Mouse (Mus musculus): ENCODE results near the gene Pus10. TPM values are rescaled to one million over a fixed set of nuclear protein-coding genes. Genes with fewer than 3 reads are reported as not detected.
A peak's percentile ranks its signal among the peaks of the same experiment; 100 is the strongest.

Pus10 gene
- polyA plus RNA-seq, 2 experiments from 2014 or later = 20.7 to 22.2 TPM

DNA sequence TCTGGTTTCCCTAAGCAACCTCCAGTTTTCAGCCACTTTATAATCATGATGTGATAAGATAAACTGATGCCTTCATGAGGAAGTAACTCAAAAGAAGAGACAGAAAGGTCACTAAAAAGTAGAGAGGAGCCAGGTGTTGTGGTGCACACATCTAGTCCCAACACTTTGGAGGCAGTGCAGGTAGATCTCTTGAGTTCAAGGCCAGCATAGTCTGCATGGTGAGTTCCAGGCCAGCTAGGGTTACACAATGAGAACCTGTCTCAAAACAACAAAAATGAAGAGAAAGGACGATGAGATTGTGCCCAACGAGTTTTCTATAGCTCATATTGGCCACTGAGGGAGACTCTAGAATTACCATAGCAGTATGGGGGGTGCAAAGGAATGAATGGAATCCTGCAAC is 33.1 kb downstream of the Pus10 start:
- no peak for ATAC-seq

GRCm38 (mm10) chr11:23699414-23700095 is 34.1 kb downstream of the Pus10 start:
- ATAC-seq = peak; percentile 95

GRCm38 (mm10) chr11:23701831-23702230 is 36.4 kb downstream of the Pus10 start:
- ATAC-seq = no peak

DNA sequence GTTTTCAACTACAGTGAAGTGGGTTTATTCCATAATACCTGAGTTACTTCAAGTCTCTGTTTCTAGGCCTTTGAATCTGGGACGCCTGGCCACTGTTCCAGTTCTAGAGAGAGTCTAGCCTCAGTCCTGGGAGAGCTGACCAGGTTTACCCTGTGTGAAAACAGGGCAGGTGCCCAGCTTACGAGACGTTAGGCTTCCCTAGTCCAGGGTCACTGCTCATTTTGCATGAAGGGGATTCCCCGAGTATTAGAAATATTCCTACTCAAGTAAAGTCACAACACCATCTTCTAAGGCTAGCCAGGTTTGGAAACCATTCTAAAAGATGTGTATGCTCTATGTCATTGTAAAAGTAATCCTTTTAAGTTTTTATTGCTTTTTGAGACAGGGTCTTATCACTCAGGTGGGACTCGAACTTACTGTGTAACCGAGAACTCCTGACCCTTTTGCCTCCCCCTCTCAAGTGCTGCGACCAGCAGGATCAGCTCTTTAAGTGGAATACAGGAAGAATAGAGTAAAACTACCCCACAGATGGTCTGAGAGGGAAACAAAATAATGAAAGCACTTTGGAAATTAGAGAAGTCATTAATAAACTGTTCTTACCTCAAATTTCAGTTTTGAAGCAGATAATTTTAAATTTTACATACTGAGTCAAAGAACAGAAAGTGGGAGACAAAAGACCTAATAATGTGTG is 39.3 kb downstream of the Pus10 start:
- ATAC-seq = no peak

DNA sequence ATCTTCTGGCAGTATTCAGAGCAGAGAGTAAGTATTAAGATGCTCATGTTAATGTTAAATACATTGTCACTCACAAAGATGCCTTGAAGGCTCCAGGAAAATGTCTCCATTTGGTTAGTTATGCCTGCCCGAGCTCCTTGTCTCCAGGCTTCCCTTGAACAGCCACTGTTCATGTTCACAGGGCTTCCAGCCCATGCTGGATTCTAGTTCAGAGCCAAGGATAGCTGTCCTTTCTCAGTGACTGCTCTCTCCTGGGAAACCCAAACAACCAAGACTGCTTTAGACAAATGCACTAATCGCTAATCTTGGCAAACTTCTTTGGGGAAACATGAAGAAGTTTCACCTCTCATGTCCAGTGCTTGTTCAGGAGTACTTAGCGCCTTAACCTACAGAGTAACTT is 46.8 kb downstream of the Pus10 start:
- no peak for ATAC-seq

DNA sequence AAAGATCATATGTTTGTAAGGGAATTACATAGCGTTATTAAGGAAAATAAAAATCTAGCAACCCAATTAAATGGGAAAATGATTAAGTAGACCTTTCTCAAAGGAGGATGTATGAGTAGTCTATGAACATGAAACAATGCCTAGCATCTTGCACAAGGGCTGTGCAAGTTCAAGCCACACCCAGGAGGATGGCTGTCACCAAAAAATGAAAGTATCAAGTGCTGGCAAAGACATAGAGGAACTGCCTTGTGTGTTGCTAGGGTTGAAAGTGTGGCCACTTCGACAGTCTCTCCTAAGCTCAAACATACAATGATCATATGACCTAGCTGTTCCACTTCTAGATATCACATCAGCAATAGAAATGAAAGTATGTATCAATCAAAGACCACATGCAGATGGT is 53.4 kb downstream of the Pus10 start:
- ATAC-seq = no peak

DNA sequence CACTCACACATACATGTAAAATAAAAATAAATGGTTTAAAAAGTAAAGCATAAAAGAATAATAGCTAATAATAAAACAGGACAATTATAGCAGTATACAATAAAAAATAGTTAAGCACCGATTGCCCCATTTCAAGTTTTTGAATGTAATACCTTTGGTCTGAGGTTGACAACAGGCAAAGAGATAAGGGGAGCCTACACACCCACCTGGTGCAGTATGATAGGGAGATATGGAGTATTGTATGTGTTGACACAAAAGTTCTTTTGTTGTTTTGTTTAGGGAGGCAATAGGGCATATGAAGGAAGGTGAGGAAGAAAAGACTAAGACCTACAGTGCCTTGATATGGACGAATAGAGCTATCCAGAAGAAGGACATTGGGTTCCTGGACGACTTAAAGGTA is 54.4 kb downstream of the Pus10 start:
- no peak for ATAC-seq

DNA sequence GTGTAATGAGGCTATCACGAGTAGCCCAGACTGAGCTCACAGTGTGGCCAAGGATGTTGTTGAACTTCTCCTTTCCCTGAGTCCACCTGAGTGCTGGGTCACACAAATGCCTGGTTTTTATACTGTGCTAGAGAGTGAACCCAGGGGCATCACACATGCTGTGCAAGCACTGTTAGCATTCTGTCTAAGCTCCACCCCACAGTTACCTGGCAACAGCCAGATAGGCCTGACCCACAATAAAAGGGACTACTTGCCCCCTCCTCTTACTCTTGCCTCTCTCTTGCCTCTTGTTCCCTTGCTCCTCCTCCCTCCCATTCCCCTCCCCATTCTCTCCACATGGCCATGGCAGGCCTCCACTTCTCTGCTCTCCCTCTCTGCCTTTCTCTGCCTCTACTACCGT is 56.9 kb downstream of the Pus10 start:
- ATAC-seq = no peak

GRCm38 (mm10) chr11:23725850-23726249 is 60.4 kb downstream of the Pus10 start:
- no peak for ATAC-seq

- no peak for ATAC-seq
Observed at GRCm38 (mm10) chr11:23726441-23726840, 61.0 kb downstream of the Pus10 start.

- no peak for ATAC-seq
Observed at GRCm38 (mm10) chr11:23728186-23728585, 62.7 kb downstream of the Pus10 start.

DNA sequence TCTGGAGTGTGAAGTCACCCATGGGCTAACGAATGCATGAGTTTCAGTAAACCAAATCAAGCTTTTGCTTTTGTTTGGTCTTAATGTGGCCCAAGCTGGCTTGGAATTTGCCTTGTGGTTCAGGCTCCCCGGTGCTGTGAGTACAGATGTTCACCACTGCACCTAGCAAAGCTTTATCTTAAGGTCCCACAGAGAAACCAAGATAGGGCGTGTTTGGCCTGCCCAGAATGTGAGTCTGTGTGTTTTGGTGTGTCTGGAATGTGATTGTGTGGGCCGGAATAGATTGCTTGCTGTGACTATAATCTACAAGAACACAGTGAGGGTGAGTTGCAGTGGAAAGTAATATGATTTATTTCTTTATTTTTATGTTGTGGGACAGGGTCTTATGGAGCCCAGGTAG is 64.6 kb downstream of the Pus10 start:
- no peak for ATAC-seq

- no peak for ATAC-seq
Observed at GRCm38 (mm10) chr11:23732840-23733239, 67.4 kb downstream of the Pus10 start.

DNA sequence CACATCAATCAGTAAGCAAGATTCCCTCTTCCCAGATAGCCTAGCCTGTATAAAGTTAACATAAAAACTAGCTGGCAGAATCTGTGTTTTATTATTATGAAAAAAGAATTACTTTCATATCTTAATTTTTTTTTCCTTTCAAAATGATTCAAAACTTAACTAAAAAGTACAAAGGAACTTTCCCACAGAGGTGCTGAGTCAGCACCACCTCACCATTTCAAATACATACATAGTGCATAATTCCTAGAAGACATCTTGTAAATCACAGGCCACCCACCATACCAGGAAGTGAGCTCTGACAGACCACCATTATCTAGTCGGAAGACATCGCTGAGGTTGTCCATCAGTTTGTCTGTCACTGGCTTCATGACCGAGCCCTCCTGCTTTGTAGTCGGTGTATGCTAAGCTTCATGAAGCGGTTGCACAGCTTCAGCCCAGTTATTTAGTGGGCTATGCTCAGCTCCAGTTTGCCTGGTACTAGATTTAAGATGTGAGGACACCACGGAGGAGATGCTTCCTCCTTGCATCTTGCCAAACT is 69.3 kb downstream of the Pus10 start:
- no peak for ATAC-seq

GRCm38 (mm10) chr11:23735820-23736470 is 70.5 kb downstream of the Pus10 start:
- ATAC-seq = no peak

GRCm38 (mm10) chr11:23740895-23741294 is 75.4 kb downstream of the Pus10 start:
- ATAC-seq = no peak

- no peak for ATAC-seq
Observed at GRCm38 (mm10) chr11:23741386-23741785, 75.9 kb downstream of the Pus10 start.

DNA sequence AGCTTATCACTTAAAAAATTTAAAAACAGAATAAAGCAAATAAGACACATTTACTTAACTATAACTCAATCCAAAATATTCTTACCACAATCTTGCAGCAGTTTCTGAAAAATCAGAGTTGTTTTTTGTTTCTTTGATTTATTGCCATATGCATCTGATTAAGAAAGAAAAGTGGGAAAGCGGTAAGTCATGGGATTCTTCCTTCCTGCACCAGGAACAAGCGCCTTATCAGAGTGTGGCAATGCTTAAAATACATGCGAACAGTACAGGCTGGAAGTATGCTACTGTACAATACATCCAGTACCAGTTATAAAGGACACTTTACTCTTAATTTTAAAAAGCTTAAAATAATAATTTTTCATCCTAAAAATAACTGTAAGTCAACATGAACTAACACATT is 78.9 kb downstream of the Pus10 start:
- no peak for ATAC-seq

GRCm38 (mm10) chr11:23746102-23746501 is 80.6 kb downstream of the Pus10 start:
- ATAC-seq = no peak

- ATAC-seq = no peak
Observed at GRCm38 (mm10) chr11:23753136-23753710, 87.7 kb downstream of the Pus10 start.

DNA sequence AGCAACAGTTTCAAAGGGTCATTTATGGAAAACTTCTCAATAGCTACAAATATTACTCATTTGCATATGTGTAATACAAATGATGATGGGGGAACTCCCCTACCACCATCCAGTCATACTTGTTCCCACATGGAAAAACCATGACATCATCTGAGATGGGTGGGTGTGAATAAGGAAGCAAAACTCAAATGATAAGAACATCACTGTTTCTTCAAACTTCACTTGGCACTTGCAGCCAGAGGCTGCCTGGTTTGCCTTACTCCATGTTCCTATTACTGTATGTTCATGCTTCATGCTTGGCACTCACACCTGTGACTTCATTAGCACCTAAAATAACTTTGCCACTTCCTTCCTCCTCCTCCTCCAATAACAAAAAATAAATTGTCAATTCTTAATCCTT is 88.9 kb downstream of the Pus10 start:
- ATAC-seq = peak; percentile 84

DNA sequence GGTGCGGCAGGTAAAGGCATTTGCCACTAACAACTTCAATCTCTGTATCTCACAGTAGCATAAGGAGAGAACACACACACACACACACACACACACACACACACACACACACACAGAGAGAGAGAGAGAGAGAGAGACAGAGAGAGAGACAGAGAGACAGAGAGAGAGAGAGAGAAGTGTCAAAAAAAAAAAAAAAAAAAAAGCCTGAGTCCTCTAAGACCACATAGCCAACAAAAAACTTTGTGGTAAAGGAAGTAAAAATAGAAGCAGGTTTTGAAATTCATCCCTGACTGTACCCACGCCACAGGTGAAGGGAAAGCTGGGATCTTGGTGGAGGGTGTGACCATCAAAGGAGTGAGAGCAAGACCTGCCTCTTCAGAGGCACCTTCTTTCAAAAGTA is 92.7 kb downstream of the Pus10 start:
- ATAC-seq = no peak

DNA sequence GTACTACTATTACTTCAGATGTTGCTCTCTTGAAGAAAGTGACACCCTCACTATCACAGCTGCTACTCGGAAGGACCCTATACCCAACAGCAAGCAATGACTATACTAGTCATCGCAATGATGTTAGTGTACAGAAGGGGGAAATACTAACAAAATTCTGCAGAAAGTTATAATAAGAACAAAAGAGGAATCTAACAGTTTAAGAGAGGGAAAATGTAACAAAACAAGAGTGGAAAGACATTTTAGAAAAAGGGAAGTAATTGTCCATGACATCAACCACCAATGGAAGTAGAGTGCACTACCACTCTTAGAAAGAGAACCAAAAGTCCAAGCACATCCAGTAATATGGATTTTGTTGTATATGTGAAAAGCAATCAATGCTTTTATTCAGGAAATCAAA is 97.2 kb downstream of the Pus10 start:
- no peak for ATAC-seq
